Mouse (Mus musculus): ENCODE data around the gene Tyrobp. TPM values are rescaled to one million over a fixed set of nuclear protein-coding genes. Genes with fewer than 3 reads are reported as not detected.

Tyrobp gene
- polyA plus RNA-seq, 1 experiment from 2014 or later: 24.4 TPM

- no peaks in the 10 kb centered on the region for H3K4me1 ChIP-seq
- H3K9me3 ChIP-seq: no peaks in the 10 kb centered on the region
These were observed 16.6 kb downstream of the Tyrobp start for GRCm38 (mm10) chr7:30430191-30430590.

DNA sequence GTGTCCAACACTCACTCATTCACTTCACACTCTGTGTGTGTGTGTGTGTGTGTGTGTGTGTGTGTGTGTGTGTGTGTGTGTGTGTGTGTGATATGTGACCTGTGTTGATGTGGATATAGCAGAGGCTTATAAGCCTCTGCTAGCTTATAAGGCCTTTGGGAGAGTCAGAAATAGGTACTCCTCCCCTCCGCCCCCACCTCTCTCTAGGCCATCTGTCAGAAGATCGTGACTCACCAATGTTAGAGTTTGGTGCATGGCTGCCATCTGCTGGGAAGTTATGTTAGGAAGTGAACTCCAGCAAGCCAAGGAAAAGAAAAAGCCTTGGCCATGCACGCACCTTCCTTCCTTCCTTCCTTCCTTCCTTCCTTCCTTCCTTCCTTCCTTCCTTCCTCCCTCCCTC lies 18.2 kb downstream of the Tyrobp start:
- WGBS: 3% methylated on average over 3 of the region's 3 CpGs
- ATAC-seq (ENCODE audit: low FRiP score, low read depth): peak; percentile 58; the same call in 1 of the 2 replicates
- Histone ChIP-seq H3K9ac (replicated peaks) (no peak overlapping the region), H3K27ac (replicated peaks) (no peak overlapping the region), H3K4me2 (replicated peaks) (no peak overlapping the region), H3K27me3 (peaks cover 8% of the 10 kb centered on the region; the same call in 1 of the 2 replicates), H3K4me3 (no peak overlapping the region), H3K9me3 (no peaks in the 10 kb centered on the region), H3K4me1 (no peaks in the 10 kb centered on the region), H3K36me3 (peaks cover 30% of the 10 kb centered on the region)

More at GRCm38 (mm10) chr7:30430191-30430590, 16.6 kb downstream of the Tyrobp start:
- H3K9ac ChIP-seq (replicated peaks): no peak overlapping the region
- no peak overlapping the region for H3K27ac ChIP-seq (replicated peaks)
- 64% methylated on average over 2 of the region's 2 CpGs for WGBS
- H3K27me3 ChIP-seq: no peaks in the 10 kb centered on the region
- no peak overlapping the region for H3K4me3 ChIP-seq
- H3K4me2 ChIP-seq (replicated peaks): no peak overlapping the region
- H3K36me3 ChIP-seq: peaks cover 19% of the 10 kb centered on the region
- no peak for ATAC-seq (ENCODE audit: low FRiP score, low read depth)

- no peak overlapping the region for H3K4me3 ChIP-seq
- no peak overlapping the region for H3K9ac ChIP-seq (replicated peaks)
- 4% methylated on average over 10 of the region's 10 CpGs for WGBS
- H3K9me3 ChIP-seq: no peaks in the 10 kb centered on the region
- ATAC-seq (ENCODE audit: low FRiP score, low read depth): no peak
- H3K4me2 ChIP-seq (replicated peaks): no peak overlapping the region
- H3K27ac ChIP-seq (replicated peaks): no peak overlapping the region
- H3K4me1 ChIP-seq: no peaks in the 10 kb centered on the region
- H3K27me3 ChIP-seq: peaks cover 8% of the 10 kb centered on the region; the same call in 1 of the 2 replicates
- H3K36me3 ChIP-seq: peaks cover 46% of the 10 kb centered on the region
These were observed 20.7 kb downstream of the Tyrobp start for GRCm38 (mm10) chr7:30434238-30434637.

- Histone ChIP-seq H3K9ac (replicated peaks) (no peak overlapping the region), H3K4me1 (no peaks in the 10 kb centered on the region), H3K27ac (replicated peaks) (no peak overlapping the region), H3K9me3 (no peaks in the 10 kb centered on the region), H3K36me3 (peaks cover 51% of the 10 kb centered on the region), H3K4me3 (no peak overlapping the region), H3K4me2 (replicated peaks) (no peak overlapping the region), H3K27me3 (peaks cover 8% of the 10 kb centered on the region; the same call in 1 of the 2 replicates)
- no peak for ATAC-seq (ENCODE audit: low FRiP score, low read depth)
- 74% methylated on average over 10 of the region's 10 CpGs for WGBS
These were observed 21.1 kb downstream of the Tyrobp start for GRCm38 (mm10) chr7:30434701-30435100.

- Histone ChIP-seq H3K4me3 (no peak overlapping the region), H3K27ac (replicated peaks) (no peak overlapping the region), H3K9me3 (no peaks in the 10 kb centered on the region), H3K27me3 (peaks cover 8% of the 10 kb centered on the region; the same call in 1 of the 2 replicates), H3K4me2 (replicated peaks) (no peak overlapping the region), H3K9ac (replicated peaks) (no peak overlapping the region), H3K4me1 (no peaks in the 10 kb centered on the region), H3K36me3 (peaks cover 55% of the 10 kb centered on the region)
- ATAC-seq (ENCODE audit: low FRiP score, low read depth): no peak
- 57% methylated on average over 9 of the region's 9 CpGs for WGBS
These were observed 21.6 kb downstream of the Tyrobp start for GRCm38 (mm10) chr7:30435156-30435555.

GRCm38 (mm10) chr7:30436879-30437278 lies 23.3 kb downstream of the Tyrobp start:
- Histone ChIP-seq H3K27ac (replicated peaks) (no peak overlapping the region), H3K4me2 (replicated peaks) (no peak overlapping the region), H3K9ac (replicated peaks) (no peak overlapping the region), H3K4me3 (no peak overlapping the region), H3K36me3 (peaks cover 72% of the 10 kb centered on the region), H3K9me3 (no peaks in the 10 kb centered on the region), H3K27me3 (peaks cover 8% of the 10 kb centered on the region; the same call in 1 of the 2 replicates), H3K4me1 (no peaks in the 10 kb centered on the region)
- 20% methylated on average over 10 of the region's 10 CpGs for WGBS
- no peak for ATAC-seq (ENCODE audit: low FRiP score, low read depth)

- H3K4me1 ChIP-seq: peaks cover 24% of the 10 kb centered on the region
- peaks cover 8% of the 10 kb centered on the region; the same call in 1 of the 2 replicates for H3K27me3 ChIP-seq
- H3K4me2 ChIP-seq (replicated peaks): no peak overlapping the region
- ATAC-seq (ENCODE audit: low FRiP score, low read depth): no peak
- 78% methylated on average over 13 of the region's 13 CpGs for WGBS
- H3K4me3 ChIP-seq: no peak overlapping the region
- 0 out of 2 replicates have a peak overlapping the region, but pooled peaks have one; percentile 11 for H3K9ac ChIP-seq (replicated peaks)
- no peak overlapping the region for H3K27ac ChIP-seq (replicated peaks)
- no peaks in the 10 kb centered on the region for H3K9me3 ChIP-seq
- H3K36me3 ChIP-seq: peaks cover 82% of the 10 kb centered on the region
These were observed 26.2 kb downstream of the Tyrobp start for GRCm38 (mm10) chr7:30439734-30440133.

- Histone ChIP-seq H3K36me3 (peaks cover 73% of the 10 kb centered on the region), H3K4me3 (no peak overlapping the region), H3K9ac (replicated peaks) (no peak overlapping the region), H3K4me2 (replicated peaks) (no peak overlapping the region), H3K27ac (replicated peaks) (no peak overlapping the region), H3K4me1 (peaks cover 31% of the 10 kb centered on the region), H3K9me3 (no peaks in the 10 kb centered on the region), H3K27me3 (peaks cover 8% of the 10 kb centered on the region; the same call in 1 of the 2 replicates)
- 25% methylated on average over 5 of the region's 5 CpGs for WGBS
- ATAC-seq (ENCODE audit: low FRiP score, low read depth): no peak
These were observed 27.1 kb downstream of the Tyrobp start for GRCm38 (mm10) chr7:30440697-30441096.

GRCm38 (mm10) chr7:30443696-30444095 lies 30.1 kb downstream of the Tyrobp start:
- WGBS: 18% methylated on average over 9 of the region's 9 CpGs
- Histone ChIP-seq H3K9me3 (0 out of 2 replicates have a peak, but pooled peaks cover 7% of the 10 kb centered on the region), H3K4me3 (peak overlapping the region; percentile 89), H3K36me3 (peaks cover 45% of the 10 kb centered on the region), H3K4me2 (replicated peaks) (peak overlapping the region; percentile 79), H3K27me3 (no peaks in the 10 kb centered on the region), H3K27ac (replicated peaks) (peak overlapping the region; percentile 98), H3K4me1 (peaks cover 37% of the 10 kb centered on the region), H3K9ac (replicated peaks) (no peak overlapping the region)
- no peak for ATAC-seq (ENCODE audit: low FRiP score, low read depth)

DNA sequence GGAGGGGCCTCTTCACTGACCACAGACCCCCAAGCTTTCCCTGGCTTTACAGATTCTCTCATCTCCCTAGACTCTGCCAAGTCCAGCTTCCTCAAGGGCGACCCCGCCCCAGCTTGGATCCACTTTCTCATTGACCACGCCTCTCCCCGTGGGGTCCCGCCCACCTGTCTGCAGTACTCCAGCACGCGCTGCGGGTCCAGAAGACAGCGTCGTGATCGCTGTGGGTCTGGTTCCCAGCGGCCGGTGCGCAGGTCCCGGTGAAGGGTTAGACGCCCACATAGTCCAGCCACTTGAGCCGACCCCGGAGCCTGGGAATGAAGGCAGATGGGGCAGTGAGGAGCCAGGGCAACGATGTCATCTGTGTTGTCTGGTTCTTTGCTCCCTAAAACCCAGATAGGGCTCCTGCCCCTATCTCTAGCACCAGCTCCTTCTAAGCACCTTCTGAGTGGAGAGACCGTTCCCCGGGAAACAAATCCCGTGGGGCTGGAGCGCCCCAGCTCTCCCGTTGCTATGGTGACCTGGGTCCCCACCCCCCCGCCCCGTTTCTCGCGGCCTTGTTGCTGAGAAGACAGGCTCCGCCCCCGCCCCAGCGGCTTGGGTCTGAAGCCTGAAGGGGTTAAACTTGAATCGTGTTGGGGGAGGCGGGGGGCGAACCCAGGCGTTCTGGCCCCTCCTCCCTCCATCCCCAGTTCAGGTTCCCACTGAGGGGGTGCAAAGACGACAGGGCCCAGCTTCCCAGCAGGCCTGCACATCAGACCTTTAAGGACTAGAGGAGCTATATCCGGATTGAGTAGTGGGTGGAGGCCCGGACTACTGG lies 30.8 kb downstream of the Tyrobp start:
- peak; percentile 62 for ATAC-seq (ENCODE audit: low FRiP score, low read depth)
- 0% methylated on average over 38 of the region's 38 CpGs for WGBS
- peaks cover 38% of the 10 kb centered on the region for H3K36me3 ChIP-seq
- H3K4me1 ChIP-seq: peaks cover 37% of the 10 kb centered on the region
- peak overlapping the region; percentile 89 for H3K4me3 ChIP-seq
- H3K9me3 ChIP-seq: 0 out of 2 replicates have a peak, but pooled peaks cover 7% of the 10 kb centered on the region
- H3K9ac ChIP-seq (replicated peaks): peak overlapping the region; percentile 90
- H3K27me3 ChIP-seq: no peaks in the 10 kb centered on the region
- peak overlapping the region; percentile 98 for H3K27ac ChIP-seq (replicated peaks)
- peak overlapping the region; percentile 79 for H3K4me2 ChIP-seq (replicated peaks)

DNA sequence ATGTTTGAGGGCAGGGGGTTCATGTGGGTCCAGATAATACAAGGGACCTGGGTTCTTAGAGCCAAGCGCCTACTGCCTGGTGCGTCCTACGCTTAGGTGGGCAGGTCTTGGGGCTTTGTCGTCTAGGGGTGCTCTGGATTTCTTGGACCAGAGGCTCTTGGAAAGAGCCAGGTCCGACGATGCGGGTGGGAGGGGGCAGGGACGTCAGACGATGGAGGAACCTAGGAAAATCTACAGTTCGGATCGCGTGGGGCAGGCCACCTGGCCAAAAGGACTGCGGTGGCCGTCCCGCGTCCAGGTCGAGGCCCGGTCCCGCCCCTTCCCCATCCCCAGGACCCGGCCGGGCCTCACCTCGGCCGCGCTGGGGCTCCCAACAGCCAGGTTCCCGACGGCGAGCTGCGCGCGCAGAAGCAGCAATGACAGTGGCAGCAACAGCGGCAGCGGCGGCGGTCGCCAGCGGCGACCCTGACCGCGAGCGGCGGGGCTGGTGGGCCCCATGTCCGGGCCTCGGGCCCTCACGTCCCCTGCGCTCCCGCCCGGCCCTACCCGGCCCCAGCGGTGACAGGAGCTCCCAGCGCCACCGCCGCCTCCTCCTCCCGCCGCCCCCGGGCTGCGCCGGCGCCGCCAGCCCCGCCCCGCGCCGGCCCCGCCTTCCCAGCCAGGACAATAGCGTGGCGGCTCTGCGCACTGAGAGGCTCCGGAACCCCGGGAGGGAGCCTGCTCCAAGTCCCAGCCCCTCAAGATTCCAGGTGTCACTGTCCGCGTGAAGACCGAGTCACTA lies 31.6 kb downstream of the Tyrobp start, which contains the start of gene Aplp1:
TSS of gene Aplp1 (minus strand) at position 565 of the 781 bp plus-strand sequence.
- peak within 1 kb of the TSS; percentile 89 for H3K4me3 ChIP-seq
- 0 out of 2 replicates have a peak, but pooled peaks cover 7% of the 10 kb centered on the region for H3K9me3 ChIP-seq
- H3K27me3 ChIP-seq: peaks cover 6% of the 10 kb centered on the region
- peak within 1 kb of the TSS; percentile 90 for H3K9ac ChIP-seq (replicated peaks)
- peaks cover 37% of the 10 kb centered on the region for H3K4me1 ChIP-seq
- peaks cover 30% of the 10 kb centered on the region for H3K36me3 ChIP-seq
- peak within 1 kb of the TSS; percentile 79 for H3K4me2 ChIP-seq (replicated peaks)
- peak; percentile 84 for ATAC-seq (ENCODE audit: low FRiP score, low read depth)
- WGBS: under 1% methylated on average over 71 of the region's 72 CpGs
- peak within 1 kb of the TSS; percentile 98 for H3K27ac ChIP-seq (replicated peaks)

Measured in midbrain, embryonic 12.5 days (tissue).